Mouse (Mus musculus): ENCODE data around the gene Zfp110.
"Not testable (repeated sequence)": the region's sequence is repeated elsewhere in the genome, so short reads cannot be mapped to it uniquely, and the experiment has no call there.

DNA sequence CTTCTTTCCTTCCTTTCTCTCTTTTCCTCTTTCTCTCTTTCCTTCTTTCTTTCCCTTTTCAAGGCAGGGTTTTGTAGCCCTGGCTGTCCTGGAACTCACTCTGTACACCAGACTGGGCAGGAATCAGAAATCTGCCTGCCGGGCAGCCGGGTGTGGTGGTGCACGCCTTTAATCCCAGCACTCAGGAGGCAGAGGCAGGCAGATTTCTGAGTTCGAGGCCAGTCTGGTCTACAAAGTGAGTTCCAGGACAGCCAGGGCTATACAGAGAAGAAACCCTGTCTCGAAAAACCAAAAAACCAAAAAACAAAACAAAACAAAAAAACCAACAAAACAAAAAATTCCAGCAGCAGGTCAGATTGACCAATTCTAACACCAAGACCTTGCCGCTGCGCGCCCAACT lies 45.9 kb downstream of the Zfp110 start:
- TF ChIP-seq CTCF (IDR thresholded peaks at IDR 0.05; ENCODE audit: control insufficient read depth, insufficient read depth, insufficient replicate concordance, low read depth, low read length); POLR2A (IDR thresholded peaks at IDR 0.05; ENCODE audit: control insufficient read depth, low read depth, low read length): not testable (repeated sequence)

Data from testis, adult 2 months (tissue).